Mouse (Mus musculus) myocyte (in vitro differentiated cells): ENCODE measurements at regions not wholly inside any gene's neighbourhood (a gene's known extent, or its start where the extent isn't known, plus 50 kb on each side); places are given as distances from the start of the nearest gene placed in this dataset.

Experiments used
- H3K27me3 ChIP-seq: one replicate; pipeline ENCODE4 v1.6.1; 2011; ENCODE audit not compliant: control insufficient read depth, insufficient read depth, insufficient read length
- H3K36me3 ChIP-seq: one replicate; pipeline ENCODE4 v1.6.1; 2011; ENCODE audit not compliant: control insufficient read depth, insufficient read depth
- H3K4me2 ChIP-seq: one replicate; pipeline ENCODE4 v1.6.1; 2011; ENCODE audit warnings: low read depth, control low read depth
- H3K4me3 ChIP-seq: one replicate; pipeline ENCODE4 v1.5.1; 2011; ENCODE audit warnings: mild to moderate bottlenecking, control low read depth, moderate library complexity
- H3K79me2 ChIP-seq: one replicate; pipeline ENCODE4 v1.6.1; 2011; ENCODE audit not compliant: control insufficient read depth, insufficient read depth
- H3ac ChIP-seq: one replicate; pipeline ENCODE4 v1.6.1; 2011; ENCODE audit not compliant: control insufficient read depth, insufficient read length
- CEBPB ChIP-seq: IDR thresholded peaks from 2 replicates; pipeline ENCODE4 v1.6.1; 2011; ENCODE audit warnings: mild to moderate bottlenecking, moderate library complexity; ENCODE audit not compliant: poor library complexity, insufficient read depth, severe bottlenecking
- E2F4 ChIP-seq: IDR thresholded peaks from one replicate; pipeline ENCODE4 v1.6.1; 2011; ENCODE audit warnings: mild to moderate bottlenecking, control low read depth, moderate library complexity; ENCODE audit not compliant: insufficient read depth
- MAX ChIP-seq: IDR thresholded peaks from one replicate; pipeline ENCODE4 v1.6.1; 2011; ENCODE audit warnings: low read depth, mild to moderate bottlenecking, control low read depth
- MYOD1 ChIP-seq, 3 experiments: IDR thresholded peaks; one replicate each; pipeline ENCODE4 v1.6.1; 2011; ENCODE audit warnings: control low read depth in 2 of 3, low read depth in 2 of 3, mild to moderate bottlenecking in 2 of 3, moderate library complexity in 1 of 3; ENCODE audit not compliant: insufficient read length in 2 of 3, control insufficient read depth in 1 of 3
- MYOG ChIP-seq, 3 experiments: IDR thresholded peaks; one replicate each; pipeline ENCODE4 v1.6.1; 2011; ENCODE audit warnings: control low read depth in 2 of 3, low read depth in 2 of 3, mild to moderate bottlenecking in 2 of 3; ENCODE audit not compliant: insufficient read length in 2 of 3, control insufficient read depth in 1 of 3, insufficient read depth in 1 of 3
- POLR2A ChIP-seq: IDR thresholded peaks from one replicate; pipeline ENCODE4 v1.6.1; 2011; ENCODE audit warnings: low read depth, mild to moderate bottlenecking, control low read depth, moderate library complexity; ENCODE audit not compliant: insufficient read length
- POLR2AphosphoS2 ChIP-seq: IDR thresholded peaks from one replicate; pipeline ENCODE4 v1.6.1; 2011; ENCODE audit warnings: low read depth, control low read depth; ENCODE audit not compliant: insufficient read length
- REST ChIP-seq: IDR thresholded peaks from one replicate; pipeline ENCODE4 v1.6.1; 2011; ENCODE audit warnings: mild to moderate bottlenecking, control low read depth, moderate library complexity; ENCODE audit not compliant: insufficient read depth, insufficient read length
- SRF ChIP-seq: IDR thresholded peaks from one replicate; pipeline ENCODE4 v1.6.1; 2011; ENCODE audit warnings: low read depth; ENCODE audit not compliant: control insufficient read depth, insufficient read length
- TCF12 ChIP-seq: IDR thresholded peaks from one replicate; pipeline ENCODE4 v1.6.1; 2011; ENCODE audit warnings: mild to moderate bottlenecking, control low read depth; ENCODE audit not compliant: poor library complexity, insufficient read depth, severe bottlenecking
- TCF3 ChIP-seq: IDR thresholded peaks from one replicate; pipeline ENCODE4 v1.6.1; 2011; ENCODE audit warnings: low read depth, control low read depth; ENCODE audit not compliant: insufficient read length
- USF1 ChIP-seq: IDR thresholded peaks from one replicate; pipeline ENCODE4 v1.6.1; 2011; ENCODE audit warnings: low read depth, mild to moderate bottlenecking, control low read depth, moderate library complexity

DNA sequence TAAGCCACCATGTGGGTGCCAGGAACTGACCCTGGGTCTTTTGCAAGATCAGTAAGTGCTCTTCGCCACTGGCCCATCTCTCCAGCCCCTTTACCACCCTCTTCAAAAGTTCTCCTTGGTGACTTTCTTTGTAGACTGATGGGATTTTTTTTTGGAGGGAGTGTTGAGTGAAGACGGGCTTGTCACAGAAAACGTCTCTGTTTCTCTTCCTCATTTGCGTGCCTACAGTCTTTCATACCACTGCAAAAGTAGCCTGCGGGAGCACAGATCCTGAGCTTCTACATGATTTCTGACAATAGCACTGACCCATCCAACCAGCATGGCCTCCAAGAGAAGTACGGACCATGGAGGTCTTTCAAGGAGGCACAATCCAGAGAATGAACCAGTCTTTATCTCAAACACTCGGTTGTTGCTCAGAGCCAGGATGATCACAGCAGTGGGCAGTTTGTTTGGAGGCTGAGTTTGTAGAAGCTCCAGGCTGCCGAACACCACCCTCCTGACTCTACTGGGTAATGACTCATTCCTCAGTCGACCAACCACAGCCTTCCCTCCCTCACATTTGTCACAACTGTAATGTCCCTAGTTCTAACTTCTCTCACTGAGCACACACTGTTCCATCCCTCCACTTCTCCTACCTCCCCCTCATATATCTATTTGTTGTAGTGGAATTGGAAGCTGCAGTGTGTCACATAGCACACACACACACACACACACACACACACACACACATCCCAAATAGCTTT is 237.0 kb downstream of the Dact1 start:
- Histone ChIP-seq H3K27me3 (no peaks in the 10 kb centered on the region), H3K36me3 (no peaks in the 10 kb centered on the region), H3K79me2 (no peaks in the 10 kb centered on the region), H3ac (no peak overlapping the region), H3K4me3 (no peak overlapping the region), H3K4me2 (no peak overlapping the region)
- TF ChIP-seq CEBPB, result no peak

DNA sequence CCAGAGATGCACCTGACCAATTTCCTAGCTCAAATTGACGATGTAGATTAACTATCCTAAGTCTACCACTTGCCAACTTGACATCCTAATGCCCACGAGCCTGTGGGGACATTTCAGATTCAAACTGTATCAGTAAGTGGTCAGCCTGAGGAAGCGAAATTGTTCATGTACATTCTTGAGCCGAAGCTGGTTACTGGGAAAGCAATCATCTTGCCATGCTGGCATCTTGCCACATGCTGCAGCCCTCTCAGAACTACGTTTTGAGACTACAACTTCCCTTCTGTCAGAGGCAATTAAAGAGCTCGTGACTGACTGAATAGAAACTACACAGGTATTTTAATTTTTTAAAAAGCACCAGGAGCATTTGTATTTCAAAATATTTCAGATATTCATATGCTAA is 239.7 kb downstream of the Dact1 start:
- Histone ChIP-seq H3K27me3 (no peaks in the 10 kb centered on the region), H3K36me3 (no peaks in the 10 kb centered on the region), H3ac (no peak overlapping the region), H3K79me2 (no peaks in the 10 kb centered on the region), H3K4me2 (no peak overlapping the region), H3K4me3 (no peak overlapping the region)
- TF ChIP-seq E2F4 (no peak), SRF (no peak), POLR2AphosphoS2 (no peak), USF1 (no peak), TCF3 (no peak), TCF12 (no peak), MAX (no peak), CEBPB (no peak), REST (no peak), MYOD1 (IDR thresholded peaks at IDR 0.05; ENCODE audit: control insufficient read depth in 1 of 3, insufficient read length in 2 of 3, low read depth in 2 of 3) (no peak), MYOG (IDR thresholded peaks at IDR 0.05; ENCODE audit: control insufficient read depth in 1 of 3, insufficient read depth in 1 of 3, insufficient read length in 2 of 3, low read depth in 2 of 3) (no peak)

DNA sequence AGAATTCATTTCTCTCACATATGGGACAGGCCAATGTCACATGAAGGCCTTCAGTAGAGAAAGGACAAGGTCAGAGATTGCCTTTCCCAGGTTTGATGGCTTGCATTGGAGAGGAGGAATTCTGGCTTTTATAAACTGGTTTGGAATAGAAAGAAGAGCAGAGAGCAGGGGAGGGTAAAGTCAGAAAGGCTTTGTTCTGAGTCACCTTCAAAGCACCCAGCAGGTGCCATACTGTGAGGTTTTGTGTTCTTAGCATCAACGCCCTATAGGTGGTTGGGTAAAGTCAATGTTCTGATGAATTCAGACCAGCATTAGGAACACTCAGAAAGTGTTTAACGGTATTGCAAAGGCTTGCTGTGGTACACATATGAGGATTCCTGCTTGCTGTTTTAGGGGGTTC is 244.5 kb downstream of the Dact1 start:
- no peak overlapping the region for H3K4me3 ChIP-seq
- no peaks in the 10 kb centered on the region for H3K27me3 ChIP-seq
- TF ChIP-seq TCF12, result no peak
- no peak for TF ChIP-seq E2F4
- TF ChIP-seq TCF3, result no peak
- TF ChIP-seq MAX, result no peak
- no peak for TF ChIP-seq MYOG (IDR thresholded peaks at IDR 0.05; ENCODE audit: control insufficient read depth in 1 of 3, insufficient read depth in 1 of 3, insufficient read length in 2 of 3, low read depth in 2 of 3)
- no peak overlapping the region for H3K4me2 ChIP-seq
- H3K79me2 ChIP-seq, result no peaks in the 10 kb centered on the region
- no peak overlapping the region for H3ac ChIP-seq
- no peaks in the 10 kb centered on the region for H3K36me3 ChIP-seq

DNA sequence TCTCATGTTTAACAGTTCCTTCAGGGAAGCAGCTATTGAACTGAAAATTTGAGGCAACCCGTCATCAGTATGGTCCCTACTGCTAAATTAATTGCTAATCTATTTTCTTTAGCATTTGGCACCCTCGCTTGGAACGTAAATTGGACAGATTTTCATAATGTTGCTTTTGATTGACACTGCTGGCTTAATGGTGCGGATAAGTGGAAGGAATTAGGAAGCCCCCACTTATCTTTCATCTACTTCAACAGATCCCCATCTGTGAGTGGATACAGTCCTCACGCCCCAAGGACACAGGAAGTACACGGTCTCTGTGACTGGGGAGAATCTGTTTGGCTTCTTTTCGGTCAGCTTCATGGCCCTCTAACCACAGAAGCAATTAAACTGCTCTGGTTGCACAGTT is 251.6 kb downstream of the Dact1 start:
- Histone ChIP-seq H3ac (no peak overlapping the region), H3K36me3 (no peaks in the 10 kb centered on the region), H3K4me3 (no peak overlapping the region), H3K4me2 (peak overlapping the region; percentile 32), H3K79me2 (no peaks in the 10 kb centered on the region), H3K27me3 (no peaks in the 10 kb centered on the region)
- TF ChIP-seq TCF12 (no peak), TCF3 (no peak), SRF (no peak), MYOD1 (IDR thresholded peaks at IDR 0.05; ENCODE audit: control insufficient read depth in 1 of 3, insufficient read length in 2 of 3, low read depth in 2 of 3) (no peak), USF1 (no peak), CEBPB (no peak), POLR2A (no peak), MYOG (IDR thresholded peaks at IDR 0.05; ENCODE audit: control insufficient read depth in 1 of 3, insufficient read depth in 1 of 3, insufficient read length in 2 of 3, low read depth in 2 of 3) (no peak), REST (no peak), POLR2AphosphoS2 (no peak), MAX (no peak), E2F4 (no peak)

DNA sequence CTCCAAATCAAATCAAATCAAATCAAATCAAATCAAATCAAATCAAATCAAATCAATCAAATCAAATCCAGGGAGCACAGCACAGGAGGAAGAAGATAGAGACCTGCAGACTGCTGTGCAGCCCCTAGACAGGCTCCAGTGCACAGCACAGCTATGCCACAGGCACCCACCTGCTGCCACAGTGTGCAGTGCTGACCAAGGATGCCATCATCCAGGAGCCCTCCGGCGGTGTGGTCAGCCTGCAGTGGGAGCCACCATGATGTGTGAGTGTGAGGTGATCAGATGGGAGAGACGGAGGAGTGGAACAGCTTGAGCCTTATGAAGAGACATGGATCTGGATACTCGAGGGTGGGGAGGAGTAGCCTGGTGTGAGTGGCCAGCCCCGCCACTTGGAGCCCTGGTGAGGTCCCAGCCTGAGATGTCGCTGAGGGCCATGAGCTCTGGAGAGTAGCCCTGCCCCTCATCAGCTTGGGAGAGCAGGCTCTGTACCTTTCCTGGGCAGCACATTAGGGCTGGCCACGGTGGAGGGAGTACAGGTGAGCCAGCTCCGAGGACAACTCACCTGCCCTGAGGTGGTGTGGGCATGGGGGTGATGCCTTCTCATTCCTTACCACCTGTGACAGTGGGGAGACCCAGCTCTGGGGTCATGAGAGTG is 252.4 kb downstream of the Dact1 start:
- Histone ChIP-seq H3K4me3 (no peak overlapping the region), H3ac (no peak overlapping the region)

More for the DNA sequence above, 252.4 kb downstream of the Dact1 start:
- no peak overlapping the region for H3K4me2 ChIP-seq
- H3K36me3 ChIP-seq, result no peaks in the 10 kb centered on the region
- H3K27me3 ChIP-seq, result no peaks in the 10 kb centered on the region
- H3K79me2 ChIP-seq, result no peaks in the 10 kb centered on the region
- TF ChIP-seq TCF12 (no peak), MAX (no peak), REST (no peak), USF1 (no peak), POLR2A (no peak), MYOD1 (IDR thresholded peaks at IDR 0.05; ENCODE audit: control insufficient read depth in 1 of 3, insufficient read length in 2 of 3, low read depth in 2 of 3) (no peak), E2F4 (no peak), SRF (no peak)
